Comparison of ENCODE assay signal across 8 mouse cellular contexts in genomic region chr12:69573916-69574881, GRCm38 (mm10). TPM values are rescaled to one million over a fixed set of nuclear protein-coding genes. Genes with fewer than 3 reads are reported as not detected.
DNase-seq lines count a peak whose midpoint lies in the region; ATAC-seq lines count a peak whose summit lies in the region.

No protein-coding gene starts in this region.

- peak; percentile 94 for ATAC-seq in inflammation-experienced regulatory T-cells, adult 6 months
- peak; percentile 79 for ATAC-seq in megakaryocyte progenitor cell, adult 5-6 weeks (replicated peaks; ENCODE audit: poor library complexity)

- DNase-seq in urinary bladder, adult 18-20 months (ENCODE audit: low spot score in 2 of 2): peak; percentile 55 to 62
- DNase-seq in urinary bladder, postnatal 10 days (ENCODE audit: low spot score): no peak
- DNase-seq in embryo, embryonic 10.5 days (ENCODE audit: low spot score): peak; percentile 94
- DNase-seq in gastrocnemius, postnatal 25 days: peak; percentile 37
- DNase-seq in left cerebral cortex, postnatal 10 days (ENCODE audit: extremely low spot score in 1 of 2, low spot score in 2 of 2): peak; percentile 77 to 78
- DNase-seq in right cerebral cortex, postnatal 4 days: peak; percentile 80

- intact Hi-C loops in left cerebral cortex, postnatal 10 days (cut with DNase I): loop anchor here (5.0 kb wide), 1 partner anchor 202 kb away; the partner anchor contains the start of genes Arf6 and Gm9887

RNA-seq across cellular contexts. Expression of gene Vcpkmt, which starts 8.6 kb away (rescaled TPM):
- 1 to 10 TPM; 3.5 to 4.2 TPM for total RNA-seq in gastrocnemius, postnatal 25 days (2021)
- polyA plus RNA-seq in inflammation-experienced regulatory T-cells, adult 6 months (2017; shearing (Covaris generic)): 10 to 100 TPM; 12.5 to 22.1 (median 14.0) TPM
- 10 to 100 TPM; 21.2 to 21.6 TPM for total RNA-seq in left cerebral cortex, postnatal 10 days (2021)
- total RNA-seq in megakaryocyte progenitor cell, adult 5-6 weeks (2015): 15.0 and 15.3 TPM in 2 replicates
- 10.5 and 17.5 TPM in 2 replicates for total RNA-seq in megakaryocyte progenitor cell, adult 5-6 weeks (2017)
